Mouse (Mus musculus) right cerebral cortex, adult 2 months (tissue): ENCODE data around the gene Arf6.

Experiments
- DNase-seq, 2 experiments: peaks; one replicate each; pipeline ENCODE4 v3.0.0; 2021 to 2022; ENCODE audit warnings: low spot score in 2 of 2

Arf6 gene

GRCm38 (mm10) chr12:69413303-69413702, 41.4 kb downstream of the Arf6 start:
- DNase-seq = no peak

- no peak for DNase-seq
Measured at GRCm38 (mm10) chr12:69414826-69415572, 43.0 kb downstream of the Arf6 start.

- DNase-seq = no peak
Measured at GRCm38 (mm10) chr12:69416793-69417192, 44.8 kb downstream of the Arf6 start.

GRCm38 (mm10) chr12:69417701-69418291, 45.8 kb downstream of the Arf6 start:
- no peak for DNase-seq

- DNase-seq = no peak
Measured at GRCm38 (mm10) chr12:69418606-69419005, 46.7 kb downstream of the Arf6 start.

GRCm38 (mm10) chr12:69419017-69419605, 47.2 kb downstream of the Arf6 start:
- DNase-seq = peak; percentile 33 to 53

- DNase-seq = no peak
Measured at GRCm38 (mm10) chr12:69419606-69420005, 47.7 kb downstream of the Arf6 start.

GRCm38 (mm10) chr12:69420716-69421115, 48.8 kb downstream of the Arf6 start:
- no peak for DNase-seq

GRCm38 (mm10) chr12:69422827-69423537, 51.0 kb downstream of the Arf6 start:
- DNase-seq = no peak
